Mouse (Mus musculus) layer of hippocampus, adult 2 months (tissue): ENCODE data around the gene Nkx2-4. TPM values are rescaled to one million over a fixed set of nuclear protein-coding genes. Genes with fewer than 3 reads are reported as not detected.

Experiments used
- DNase-seq, 2 experiments: peaks; one replicate each; pipeline ENCODE4 v3.0.0; 2022; ENCODE audit warnings: low spot score in 2 of 2
- H3K27ac ChIP-seq: fragments of 200-600 bp; 2 replicates; pipeline ENCODE4 v1.8.1; 2022
- H3K4me3 ChIP-seq: fragments of 200-600 bp; 2 replicates; pipeline ENCODE4 v1.8.1; 2022; ENCODE audit warnings: mild to moderate bottlenecking
- CTCF ChIP-seq: fragments of 200-600 bp; conservative IDR thresholded peaks from 2 replicates; pipeline ENCODE4 v1.8.1; 2022; ENCODE audit warnings: antibody characterized with exemption, mild to moderate bottlenecking, moderate library complexity
- long read RNA-seq, 2 experiments: library from polyadenylated mRNA; stranded (forward); transcript quantifications; one replicate each; pipeline ENCODE4 v2.0.0; 2021; ENCODE audit warnings: borderline mapping rate in 2 of 2
- total RNA-seq, 2 experiments: library from RNA; stranded (reverse); gene quantifications; 2 replicates each; pipeline ENCODE4 v1.2.3; 2021

Nkx2-4 gene
- not detected for total RNA-seq
- long read RNA-seq, experiment 1: 0 reads
- long read RNA-seq, experiment 2: 0 reads

DNA sequence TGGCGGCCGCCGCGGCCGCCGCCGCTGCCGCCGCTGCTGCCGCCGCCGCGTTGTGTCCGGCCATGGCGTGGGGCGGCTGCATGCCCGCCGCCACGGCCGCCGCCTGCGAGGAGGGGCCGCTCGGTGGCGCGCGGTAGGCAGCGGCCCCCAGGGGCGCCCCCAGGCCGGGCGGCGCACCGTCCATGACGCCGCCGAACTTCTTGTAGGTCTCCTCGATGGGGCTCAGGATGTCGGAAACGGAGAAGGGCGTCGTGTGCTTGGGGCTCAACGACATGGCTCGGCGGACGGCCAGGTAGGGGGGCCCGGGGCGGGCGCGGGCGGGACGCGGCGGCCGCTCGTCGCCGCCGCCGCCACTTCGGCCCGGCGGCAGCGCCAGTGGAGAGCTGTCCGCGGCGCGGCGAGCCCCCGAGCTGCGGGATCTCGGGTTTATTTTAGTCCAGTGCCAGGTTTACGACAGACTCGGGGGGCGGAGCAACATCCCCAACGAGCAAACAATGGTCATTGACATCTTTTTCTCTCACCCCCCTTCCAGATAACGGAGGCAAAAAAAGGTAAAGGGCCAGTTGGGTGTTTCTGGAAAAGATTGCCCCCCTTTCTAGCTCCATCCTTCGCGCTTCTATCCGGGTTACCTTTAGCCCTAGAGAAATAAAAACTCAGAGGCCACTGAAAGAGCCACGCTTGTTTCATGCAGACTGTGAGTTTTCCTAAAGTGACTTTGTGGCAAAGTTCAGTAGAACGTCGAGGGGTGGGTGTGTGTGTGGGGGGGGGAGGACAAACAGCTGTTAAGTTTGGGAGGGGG is at the start of gene Nkx2-4:
TSS of gene Nkx2-4 (minus strand) at position 374 of the 799 bp plus-strand sequence.
- no peak for DNase-seq
- TF ChIP-seq CTCF: no peak
- H3K4me3 ChIP-seq: no peak within 1 kb of the TSS

GRCm38 (mm10) chr2:147127366-147127765 is 42.1 kb upstream of the Nkx2-4 start:
- Histone ChIP-seq H3K4me3 (no peak overlapping the region), H3K27ac (no peak overlapping the region)
- DNase-seq: no peak
- TF ChIP-seq CTCF: no peak

More for the DNA sequence above, at the start of gene Nkx2-4:
- no peak within 1 kb of the TSS for H3K27ac ChIP-seq

- H3K27ac ChIP-seq: no peak overlapping the region
- no peak for DNase-seq
- H3K4me3 ChIP-seq: no peak overlapping the region
- no peak for TF ChIP-seq CTCF
Measured at GRCm38 (mm10) chr2:147119736-147120135, 34.5 kb upstream of the Nkx2-4 start.

- TF ChIP-seq CTCF: no peak
- Histone ChIP-seq H3K4me3 (no peak overlapping the region), H3K27ac (no peak overlapping the region)
- DNase-seq: no peak
Measured at GRCm38 (mm10) chr2:147086441-147086840, 1.2 kb upstream of the Nkx2-4 start.

DNA sequence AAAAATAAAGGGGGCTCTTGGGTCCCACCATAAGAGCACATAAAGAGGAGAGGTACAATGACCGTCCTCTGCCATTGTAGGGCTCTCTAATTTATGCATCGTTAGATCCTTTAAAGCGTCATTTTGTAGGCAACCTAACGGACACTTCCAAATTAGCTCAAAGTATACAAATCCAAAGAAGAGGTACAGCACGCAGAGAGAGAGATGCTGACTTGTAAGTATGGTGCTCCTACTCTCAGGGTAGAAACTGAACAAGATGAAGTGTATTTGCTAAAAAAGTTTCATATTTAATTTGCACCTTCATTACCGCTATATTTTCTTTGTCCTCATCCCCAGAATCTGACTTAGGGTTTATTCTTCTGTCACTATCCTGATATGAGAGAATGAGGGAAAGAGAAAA is 692 bp upstream of the Nkx2-4 start:
- Histone ChIP-seq H3K4me3 (no peak overlapping the region), H3K27ac (no peak overlapping the region)
- no peak for DNase-seq
- no peak for TF ChIP-seq CTCF

GRCm38 (mm10) chr2:147084366-147085071 is 726 bp downstream of the Nkx2-4 start:
- no peak for TF ChIP-seq CTCF
- Histone ChIP-seq H3K4me3 (no peak overlapping the region), H3K27ac (no peak overlapping the region)
- no peak for DNase-seq

DNA sequence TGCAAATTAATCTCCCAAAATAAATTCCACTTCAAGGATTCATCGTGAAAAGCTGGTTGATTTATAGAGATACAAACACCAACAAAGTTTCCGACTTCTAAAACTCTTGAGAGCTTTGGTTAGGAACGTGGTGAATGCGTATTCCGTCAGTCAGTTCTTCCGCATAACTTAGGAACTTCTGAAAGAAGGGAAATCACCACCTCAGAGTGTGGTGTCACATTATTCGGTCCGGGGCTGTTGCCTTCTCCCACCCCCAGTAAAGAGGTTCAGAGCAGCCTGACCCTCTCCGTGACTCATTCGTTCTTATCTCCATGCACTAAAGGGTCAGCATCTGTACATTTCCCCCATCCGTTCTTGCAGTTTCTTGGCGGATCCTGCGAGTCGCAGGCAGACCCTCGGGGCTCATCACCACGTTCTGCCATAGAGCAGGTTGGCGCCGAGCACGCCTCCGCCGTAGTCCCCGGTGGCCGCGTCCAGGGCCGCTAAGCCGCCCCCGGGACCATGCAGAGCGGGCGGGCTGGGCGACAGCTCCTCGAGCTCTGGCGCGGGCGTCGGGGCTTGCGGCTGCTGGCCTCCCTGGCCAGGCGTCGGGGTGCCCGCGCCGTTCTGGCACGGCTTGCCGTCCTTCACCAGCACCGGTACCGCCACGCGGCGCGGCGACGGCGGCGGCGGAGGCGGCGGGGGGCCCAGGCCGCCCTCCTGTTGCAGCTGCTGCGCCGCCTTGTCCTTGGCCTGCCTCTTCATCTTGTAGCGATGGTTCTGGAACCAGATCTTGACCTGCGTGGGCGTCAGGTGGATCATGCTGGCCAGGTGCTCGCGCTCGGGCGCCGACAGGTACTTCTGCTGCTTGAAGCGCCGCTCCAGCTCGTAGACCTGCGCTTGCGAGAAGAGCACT is 1.5 kb downstream of the Nkx2-4 start:
- no peak overlapping the region for H3K27ac ChIP-seq
- no peak for DNase-seq
- TF ChIP-seq CTCF: no peak
- H3K4me3 ChIP-seq: no peak overlapping the region

- TF ChIP-seq CTCF: no peak
- Histone ChIP-seq H3K4me3 (no peak overlapping the region), H3K27ac (no peak overlapping the region)
- DNase-seq: no peak
Measured at GRCm38 (mm10) chr2:147082391-147082790, 2.9 kb downstream of the Nkx2-4 start.

DNA sequence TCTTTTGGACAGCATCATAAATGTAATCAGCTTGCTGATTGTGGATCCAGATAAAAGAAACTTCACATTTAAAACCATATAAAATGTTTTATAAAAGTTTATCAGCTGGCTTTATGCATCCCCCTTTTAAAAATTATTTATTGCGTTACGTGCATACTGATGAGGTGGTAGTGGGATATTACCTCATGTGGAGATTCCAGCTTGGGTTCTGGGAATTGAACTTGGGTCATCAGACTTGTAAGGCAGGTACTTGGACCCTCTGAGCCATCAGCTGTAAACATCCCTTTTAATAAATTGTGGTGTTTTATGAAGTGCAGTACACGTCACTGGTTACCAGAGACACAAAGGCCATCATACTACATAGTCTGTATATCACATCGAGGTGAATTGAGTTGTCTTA is 10.8 kb downstream of the Nkx2-4 start:
- TF ChIP-seq CTCF: no peak
- Histone ChIP-seq H3K27ac (no peak overlapping the region), H3K4me3 (no peak overlapping the region)
- no peak for DNase-seq

- DNase-seq: peak in 1 of 2 experiments; percentile 32
- TF ChIP-seq CTCF: no peak
- H3K27ac ChIP-seq: no peak overlapping the region
- H3K4me3 ChIP-seq: no peak overlapping the region
Measured at GRCm38 (mm10) chr2:147073962-147074361, 11.3 kb downstream of the Nkx2-4 start.

- no peak for DNase-seq
- Histone ChIP-seq H3K27ac (no peak overlapping the region), H3K4me3 (no peak overlapping the region)
- no peak for TF ChIP-seq CTCF
Measured at GRCm38 (mm10) chr2:147070305-147070704, 14.9 kb downstream of the Nkx2-4 start.

- no peak for TF ChIP-seq CTCF
- Histone ChIP-seq H3K4me3 (no peak overlapping the region), H3K27ac (no peak overlapping the region)
- DNase-seq: no peak
Measured at GRCm38 (mm10) chr2:147069077-147069476, 16.2 kb downstream of the Nkx2-4 start.
